Mouse (Mus musculus) spleen, postnatal 36 days (tissue): ENCODE data around the gene 1700023F06Rik.

Experiments
- DNase-seq, 2 experiments: peaks; one replicate each; pipeline ENCODE4 v3.0.0; 2022; ENCODE audit warnings: low spot score in 2 of 2, mixed read lengths in 1 of 2

1700023F06Rik gene

GRCm38 (mm10) chr11:103208458-103208857 is at the start of gene 1700023F06Rik:
1700023F06Rik (minus strand) TSS chr11:103208558.
- DNase-seq = no peak

GRCm38 (mm10) chr11:103257938-103258481 is 49.7 kb upstream of the 1700023F06Rik start:
- peak; percentile 52 to 65 for DNase-seq

- no peak for DNase-seq
Observed at GRCm38 (mm10) chr11:103253605-103254004, 45.2 kb upstream of the 1700023F06Rik start.

- DNase-seq = no peak
Observed at GRCm38 (mm10) chr11:103252380-103252779, 44.0 kb upstream of the 1700023F06Rik start.

- DNase-seq = no peak
Observed at GRCm38 (mm10) chr11:103250324-103250723, 42.0 kb upstream of the 1700023F06Rik start.

- peak; percentile 66 to 78 for DNase-seq
Observed at GRCm38 (mm10) chr11:103249509-103249908, 41.2 kb upstream of the 1700023F06Rik start.

GRCm38 (mm10) chr11:103248837-103249236 is 40.5 kb upstream of the 1700023F06Rik start:
- no peak for DNase-seq

- peak; percentile 45 to 63 for DNase-seq
Observed at GRCm38 (mm10) chr11:103247504-103248177, 39.3 kb upstream of the 1700023F06Rik start.

- DNase-seq = no peak
Observed at GRCm38 (mm10) chr11:103246731-103247290, 38.5 kb upstream of the 1700023F06Rik start.

GRCm38 (mm10) chr11:103246081-103246730 is 37.8 kb upstream of the 1700023F06Rik start:
- DNase-seq = no peak

- no peak for DNase-seq
Observed at GRCm38 (mm10) chr11:103244856-103245255, 36.5 kb upstream of the 1700023F06Rik start.

- DNase-seq = no peak
Observed at GRCm38 (mm10) chr11:103240740-103241139, 32.4 kb upstream of the 1700023F06Rik start.

- no peak for DNase-seq
Observed at GRCm38 (mm10) chr11:103237757-103238156, 29.4 kb upstream of the 1700023F06Rik start.

- no peak for DNase-seq
Observed at GRCm38 (mm10) chr11:103236903-103237302, 28.5 kb upstream of the 1700023F06Rik start.

- no peak for DNase-seq
Observed at GRCm38 (mm10) chr11:103236431-103236830, 28.1 kb upstream of the 1700023F06Rik start.

GRCm38 (mm10) chr11:103235702-103236101 is 27.3 kb upstream of the 1700023F06Rik start:
- no peak for DNase-seq

- no peak for DNase-seq
Observed at GRCm38 (mm10) chr11:103234447-103234846, 26.1 kb upstream of the 1700023F06Rik start.

GRCm38 (mm10) chr11:103232966-103233365 is 24.6 kb upstream of the 1700023F06Rik start:
- peak; percentile 74 to 80 for DNase-seq

- no peak for DNase-seq
Observed at GRCm38 (mm10) chr11:103231367-103231766, 23.0 kb upstream of the 1700023F06Rik start.

- DNase-seq = no peak
Observed at GRCm38 (mm10) chr11:103230626-103231025, 22.3 kb upstream of the 1700023F06Rik start.

GRCm38 (mm10) chr11:103229608-103230007 is 21.2 kb upstream of the 1700023F06Rik start:
- DNase-seq = no peak

- no peak for DNase-seq
Observed at GRCm38 (mm10) chr11:103223951-103224456, 15.6 kb upstream of the 1700023F06Rik start.
